Mouse (Mus musculus): ENCODE results near the gene Tmem265.

DNA sequence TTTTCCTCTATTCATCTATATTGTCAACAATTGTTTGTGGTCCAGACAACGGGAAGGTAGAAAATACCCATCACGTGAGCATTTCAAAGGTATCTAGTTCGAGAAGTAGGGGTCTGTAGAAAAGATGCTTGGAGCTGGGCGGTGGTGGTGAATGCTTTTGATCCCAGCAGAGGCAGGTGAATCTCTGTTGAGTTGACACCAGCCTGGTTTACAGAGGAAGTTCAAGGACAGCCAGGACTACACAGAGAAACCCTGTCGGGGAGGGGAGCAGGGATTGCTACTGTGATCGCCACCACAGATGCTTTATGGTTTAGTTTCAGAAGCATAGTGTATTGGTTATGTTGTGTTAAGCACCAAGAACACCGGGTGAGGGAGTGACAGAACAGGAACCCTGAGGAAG is 12.9 kb downstream of the Tmem265 start:
- TF ChIP-seq POLR2A (IDR thresholded peaks at IDR 0.05; ENCODE audit: low read depth, low read length) (no peak), CTCF (IDR thresholded peaks at IDR 0.05; ENCODE audit: borderline replicate concordance, insufficient read depth, low read length) (no peak)
